Mouse (Mus musculus) limb, embryonic 13.5 days (tissue): Measurements from ENCODE around the gene Vps16. TPM values are rescaled to one million over a fixed set of nuclear protein-coding genes. Genes with fewer than 3 reads are reported as not detected.

Experiments used
- ATAC-seq: fragments of 200-750 bp; cut with Nextera tagmentation; 2 replicates; pipeline ENCODE4 v1.8.0; 2017; ENCODE audit warnings: low read depth, moderate number of reproducible peaks, moderate TSS enrichment; ENCODE audit not compliant: low FRiP score
- H3K27ac ChIP-seq: fragments of 300-500 bp; sonication (generic); 2 replicates; pipeline ENCODE4 v1.5.1; 2015; ENCODE audit warnings: inconsistent platforms, mild to moderate bottlenecking, moderate library complexity
- H3K27me3 ChIP-seq: fragments of 300-500 bp; sonication (generic); 2 replicates; pipeline ENCODE4 v1.6.1; 2015; ENCODE audit warnings: mild to moderate bottlenecking, inconsistent platforms
- H3K36me3 ChIP-seq: fragments of 300-500 bp; sonication (generic); 2 replicates; pipeline ENCODE4 v1.6.1; 2015; ENCODE audit warnings: inconsistent platforms, mild to moderate bottlenecking, moderate library complexity
- H3K4me1 ChIP-seq: fragments of 300-500 bp; sonication (generic); 2 replicates; pipeline ENCODE4 v1.6.1; 2015; ENCODE audit warnings: inconsistent platforms
- H3K4me2 ChIP-seq: fragments of 300-500 bp; sonication (generic); replicated peaks from 2 replicates; pipeline ENCODE4 v1.6.1; 2015; ENCODE audit warnings: inconsistent platforms, mild to moderate bottlenecking, moderate library complexity
- H3K4me3 ChIP-seq: fragments of 300-500 bp; sonication (generic); 2 replicates; pipeline ENCODE4 v1.5.1; 2015; ENCODE audit warnings: moderate library complexity, mild to moderate bottlenecking, inconsistent platforms
- H3K9ac ChIP-seq: fragments of 300-500 bp; sonication (generic); 2 replicates; pipeline ENCODE4 v1.6.1; 2015; ENCODE audit warnings: mild to moderate bottlenecking, inconsistent platforms
- H3K9me3 ChIP-seq: fragments of 300-500 bp; sonication (generic); 2 replicates; pipeline ENCODE4 v1.6.1; 2016; ENCODE audit warnings: inconsistent platforms
- WGBS: fragments of 180-500 bp; shearing (Covaris S2); methylation state at CpG from one replicate; pipeline ENCODE4 v1.1.7; 2015; 5-methylcytosine and 5-hydroxymethylcytosine counted together
- polyA plus RNA-seq: library from polyadenylated mRNA; unstranded; fragments of >200 nt; fragmentation: Nextera tagmentation; extraction: Ambion mirVana; gene quantifications from 2 replicates; pipeline ENCODE4 v1.2.1, GENCODE M21; 2015

Vps16 gene
- polyA plus RNA-seq, 1 experiment from 2014 or later: 122 TPM

GRCm38 (mm10) chr2:130451086-130451726 lies 27.1 kb downstream of the Vps16 start:
- Histone ChIP-seq H3K9me3 (no peaks in the 10 kb centered on the region), H3K36me3 (no peaks in the 10 kb centered on the region), H3K27ac (no peak overlapping the region), H3K4me3 (peak overlapping the region; percentile 87), H3K4me2 (peak overlapping the region; percentile 78), H3K27me3 (peaks cover 12% of the 10 kb centered on the region), H3K9ac (peak overlapping the region; percentile 92), H3K4me1 (peaks cover 29% of the 10 kb centered on the region)
- 68% methylated on average over 14 of the region's 14 CpGs for WGBS
- ATAC-seq: no peak

GRCm38 (mm10) chr2:130451727-130452090 lies 27.6 kb downstream of the Vps16 start:
- Histone ChIP-seq H3K4me2 (peak overlapping the region; percentile 78), H3K4me3 (peak overlapping the region; percentile 87), H3K36me3 (no peaks in the 10 kb centered on the region), H3K27me3 (peaks cover 12% of the 10 kb centered on the region), H3K9me3 (no peaks in the 10 kb centered on the region), H3K27ac (no peak overlapping the region), H3K4me1 (peaks cover 29% of the 10 kb centered on the region), H3K9ac (peak overlapping the region; percentile 92)
- ATAC-seq: no peak
- WGBS: 65% methylated on average over 3 of the region's 3 CpGs

- Histone ChIP-seq H3K9me3 (no peaks in the 10 kb centered on the region), H3K27ac (no peak overlapping the region), H3K4me2 (no peak overlapping the region), H3K4me3 (no peak overlapping the region), H3K9ac (no peak overlapping the region), H3K27me3 (peaks cover 12% of the 10 kb centered on the region), H3K4me1 (peaks cover 29% of the 10 kb centered on the region), H3K36me3 (no peaks in the 10 kb centered on the region)
- 63% methylated on average over 2 of the region's 2 CpGs for WGBS
- no peak for ATAC-seq
These were observed 28.1 kb downstream of the Vps16 start for GRCm38 (mm10) chr2:130452266-130452665.

GRCm38 (mm10) chr2:130453421-130453820 lies 29.3 kb downstream of the Vps16 start:
- WGBS: 58% methylated on average over 6 of the region's 6 CpGs
- Histone ChIP-seq H3K27me3 (peaks cover 6% of the 10 kb centered on the region), H3K36me3 (no peaks in the 10 kb centered on the region), H3K9ac (no peak overlapping the region), H3K4me3 (no peak overlapping the region), H3K9me3 (no peaks in the 10 kb centered on the region), H3K4me1 (peaks cover 29% of the 10 kb centered on the region), H3K4me2 (0 out of 2 replicates have a peak overlapping the region, but pooled peaks have one; percentile 9), H3K27ac (no peak overlapping the region)
- no peak for ATAC-seq

- Histone ChIP-seq H3K9ac (no peak overlapping the region), H3K36me3 (no peaks in the 10 kb centered on the region), H3K4me2 (no peak overlapping the region), H3K27me3 (no peaks in the 10 kb centered on the region), H3K27ac (no peak overlapping the region), H3K4me1 (peaks cover 21% of the 10 kb centered on the region), H3K4me3 (no peak overlapping the region), H3K9me3 (no peaks in the 10 kb centered on the region)
- no peak for ATAC-seq
- WGBS: 89% methylated on average over 6 of the region's 6 CpGs
These were observed 30.7 kb downstream of the Vps16 start for GRCm38 (mm10) chr2:130454748-130455370.

GRCm38 (mm10) chr2:130457871-130458270 lies 33.7 kb downstream of the Vps16 start:
- no peak overlapping the region for H3K4me2 ChIP-seq
- no peak for ATAC-seq
- no peaks in the 10 kb centered on the region for H3K36me3 ChIP-seq
- H3K27me3 ChIP-seq: no peaks in the 10 kb centered on the region
- 88% methylated on average over 3 of the region's 3 CpGs for WGBS
- H3K4me3 ChIP-seq: no peak overlapping the region
- H3K9ac ChIP-seq: no peak overlapping the region
- H3K27ac ChIP-seq: no peak overlapping the region
- H3K9me3 ChIP-seq: no peaks in the 10 kb centered on the region
- peaks cover 8% of the 10 kb centered on the region; the same call in 1 of the 2 replicates for H3K4me1 ChIP-seq

- Histone ChIP-seq H3K27me3 (no peaks in the 10 kb centered on the region), H3K4me1 (peaks cover 4% of the 10 kb centered on the region; the same call in 1 of the 2 replicates), H3K9me3 (no peaks in the 10 kb centered on the region), H3K27ac (no peak overlapping the region), H3K36me3 (no peaks in the 10 kb centered on the region), H3K9ac (no peak overlapping the region), H3K4me2 (no peak overlapping the region), H3K4me3 (no peak overlapping the region)
- ATAC-seq: no peak
- 88% methylated on average over 3 of the region's 3 CpGs for WGBS
These were observed 35.4 kb downstream of the Vps16 start for GRCm38 (mm10) chr2:130459576-130459975.

- H3K9ac ChIP-seq: no peak overlapping the region
- H3K4me2 ChIP-seq: no peak overlapping the region
- 68% methylated on average over 15 of the region's 15 CpGs for WGBS
- no peak overlapping the region for H3K4me3 ChIP-seq
- H3K27ac ChIP-seq: no peak overlapping the region
- H3K36me3 ChIP-seq: no peaks in the 10 kb centered on the region
- ATAC-seq: no peak
- H3K9me3 ChIP-seq: no peaks in the 10 kb centered on the region
- peaks cover 4% of the 10 kb centered on the region; the same call in 1 of the 2 replicates for H3K4me1 ChIP-seq
- no peaks in the 10 kb centered on the region for H3K27me3 ChIP-seq
These were observed 37.3 kb downstream of the Vps16 start for GRCm38 (mm10) chr2:130461287-130462071.

- H3K4me2 ChIP-seq: no peak overlapping the region
- H3K4me1 ChIP-seq: peaks cover 18% of the 10 kb centered on the region
- H3K27ac ChIP-seq: no peak overlapping the region
- no peaks in the 10 kb centered on the region for H3K36me3 ChIP-seq
- WGBS: 96% methylated on average over 1 of the region's 1 CpGs
- no peak overlapping the region for H3K4me3 ChIP-seq
- no peak overlapping the region for H3K9ac ChIP-seq
- no peak for ATAC-seq
- H3K9me3 ChIP-seq: no peaks in the 10 kb centered on the region
- H3K27me3 ChIP-seq: no peaks in the 10 kb centered on the region
These were observed 42.3 kb downstream of the Vps16 start for GRCm38 (mm10) chr2:130466438-130466837.

- ATAC-seq: no peak
- WGBS: 64% methylated on average over 4 of the region's 4 CpGs
- Histone ChIP-seq H3K4me1 (peaks cover 16% of the 10 kb centered on the region), H3K4me3 (no peak overlapping the region), H3K4me2 (no peak overlapping the region), H3K36me3 (no peaks in the 10 kb centered on the region), H3K9ac (no peak overlapping the region), H3K9me3 (no peaks in the 10 kb centered on the region), H3K27ac (no peak overlapping the region), H3K27me3 (no peaks in the 10 kb centered on the region)
These were observed 45.2 kb downstream of the Vps16 start for GRCm38 (mm10) chr2:130469366-130469765.

GRCm38 (mm10) chr2:130469935-130470334 lies 45.8 kb downstream of the Vps16 start:
- 96% methylated on average over 2 of the region's 2 CpGs for WGBS
- ATAC-seq: no peak
- no peak overlapping the region for H3K4me2 ChIP-seq

GRCm38 (mm10) chr2:130472908-130473510 lies 48.9 kb downstream of the Vps16 start:
- H3K4me2 ChIP-seq: no peak overlapping the region
- H3K27me3 ChIP-seq: no peaks in the 10 kb centered on the region
- no peak overlapping the region for H3K9ac ChIP-seq
- no peak for ATAC-seq
- H3K4me3 ChIP-seq: no peak overlapping the region
- H3K9me3 ChIP-seq: peaks cover 1% of the 10 kb centered on the region; the same call in 1 of the 2 replicates
- H3K27ac ChIP-seq: no peak overlapping the region
- peaks cover 6% of the 10 kb centered on the region; the same call in 1 of the 2 replicates for H3K36me3 ChIP-seq
- peaks cover 16% of the 10 kb centered on the region for H3K4me1 ChIP-seq
- 67% methylated on average over 8 of the region's 8 CpGs for WGBS

More at GRCm38 (mm10) chr2:130469935-130470334, 45.8 kb downstream of the Vps16 start:
- Histone ChIP-seq H3K27ac (no peak overlapping the region), H3K4me1 (peaks cover 16% of the 10 kb centered on the region), H3K9me3 (no peaks in the 10 kb centered on the region), H3K36me3 (no peaks in the 10 kb centered on the region), H3K4me3 (no peak overlapping the region), H3K9ac (no peak overlapping the region), H3K27me3 (no peaks in the 10 kb centered on the region)
